Mouse (Mus musculus) myocyte (in vitro differentiated cells): Measurements from ENCODE around the gene Ngrn.

ENCODE experiments used
- MAX ChIP-seq: IDR thresholded peaks from one replicate; pipeline ENCODE4 v1.6.1; 2011; ENCODE audit warnings: low read depth, mild to moderate bottlenecking, control low read depth
- POLR2A ChIP-seq: IDR thresholded peaks from one replicate; pipeline ENCODE4 v1.6.1; 2011; ENCODE audit warnings: low read depth, mild to moderate bottlenecking, control low read depth, moderate library complexity; ENCODE audit not compliant: insufficient read length
- TCF12 ChIP-seq: IDR thresholded peaks from one replicate; pipeline ENCODE4 v1.6.1; 2011; ENCODE audit warnings: mild to moderate bottlenecking, control low read depth; ENCODE audit not compliant: poor library complexity, insufficient read depth, severe bottlenecking

GRCm38 (mm10) chr7:80261372-80261990 is 466 bp downstream of the Ngrn start:
- no peak for TF ChIP-seq TCF12
- TF ChIP-seq MAX, result no peak
- no peak for TF ChIP-seq POLR2A
